8 mouse cellular contexts compared by ENCODE assay signal in the genomic region with DNA sequence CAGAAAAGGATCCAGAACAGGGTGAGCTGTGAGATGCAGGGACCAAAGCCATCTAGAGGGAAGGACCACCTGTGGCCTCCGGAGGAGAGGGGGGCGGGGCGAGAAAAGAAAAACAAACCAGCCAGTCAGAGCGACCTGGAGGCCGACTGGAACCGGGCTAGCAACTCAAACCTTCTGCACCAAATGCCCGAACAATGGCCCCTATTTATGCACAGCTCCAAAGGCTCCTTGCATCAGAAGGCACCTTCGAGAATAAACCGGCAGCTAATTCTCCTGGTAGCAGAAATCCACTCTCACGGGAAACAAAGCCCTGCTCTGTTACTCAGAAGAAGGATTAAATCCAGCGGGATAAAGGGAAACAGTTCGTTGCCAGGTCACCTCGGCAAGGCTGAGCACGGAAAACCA. TPM values are rescaled to one million over a fixed set of nuclear protein-coding genes. Genes with fewer than 3 reads are reported as not detected.
DNase-seq lines count a peak whose midpoint lies in the region; ATAC-seq and TF ChIP-seq lines count a peak whose summit lies in the region.

No protein-coding gene starts in this region.

- under 1% methylated on average over 14 of the region's 14 CpGs for WGBS in embryonic facial prominence, embryonic 10.5 days
- WGBS in heart, embryonic 16.5 days, result 8% methylated on average over 14 of the region's 14 CpGs
- WGBS in midbrain, embryonic 13.5 days, result under 1% methylated on average over 14 of the region's 14 CpGs

- H3K9ac ChIP-seq in heart, embryonic 16.5 days (ENCODE audit: low read length), result peak overlapping the region; percentile 71
- 0 out of 2 replicates have a peak overlapping the region, but pooled peaks have one; percentile 30 for H3K9ac ChIP-seq in midbrain, embryonic 13.5 days (replicated peaks)

- H3K4me1 ChIP-seq in E14TG2a.4 (replicated peaks; ENCODE audit: low read depth, low read length) (peaks cover 97% of the 10 kb centered on the region), G1E (ENCODE audit: insufficient read depth, low read depth, low read length) (peaks cover 88% of the 10 kb centered on the region)
- H3K4me1 ChIP-seq in embryonic facial prominence, embryonic 10.5 days, result peaks cover 77% of the 10 kb centered on the region
- peaks cover 22% of the 10 kb centered on the region for H3K4me1 ChIP-seq in heart, embryonic 16.5 days (ENCODE audit: control insufficient read depth, insufficient read depth, low read length)
- H3K4me1 ChIP-seq in midbrain, embryonic 13.5 days (replicated peaks), result peaks cover 65% of the 10 kb centered on the region

- H3K9me3 ChIP-seq in E14TG2a.4 (ENCODE audit: low read length) (no peaks in the 10 kb centered on the region), G1E (replicated peaks) (no peaks in the 10 kb centered on the region)
- H3K9me3 ChIP-seq in embryonic facial prominence, embryonic 10.5 days, result no peaks in the 10 kb centered on the region
- H3K9me3 ChIP-seq in heart, embryonic 16.5 days (replicated peaks; ENCODE audit: control insufficient read depth, low read length), result no peaks in the 10 kb centered on the region
- H3K9me3 ChIP-seq in midbrain, embryonic 13.5 days, result no peaks in the 10 kb centered on the region

- H3K4me3 ChIP-seq in E14TG2a.4 (replicated peaks; ENCODE audit: low read length) (peak overlapping the region; percentile 67), G1E (ENCODE audit: low read depth, low read length) (peak overlapping the region; percentile 13; the same call in 1 of the 2 replicates)
- H3K4me3 ChIP-seq in embryonic facial prominence, embryonic 10.5 days, result peak overlapping the region; percentile 41
- H3K4me3 ChIP-seq in heart, embryonic 16.5 days (ENCODE audit: low read length), result peak overlapping the region; percentile 45
- peak overlapping the region; percentile 23 for H3K4me3 ChIP-seq in midbrain, embryonic 13.5 days (replicated peaks)

- no peak for ATAC-seq in G1E (ENCODE audit: extremely low read depth, insufficient number of reproducible peaks, low FRiP score, poor library complexity, severe bottlenecking)
- no peak for ATAC-seq in heart, embryonic 16.5 days (replicated peaks; ENCODE audit: extremely low read depth, insufficient read depth, low FRiP score)
- ATAC-seq in midbrain, embryonic 13.5 days, result peak; percentile 78

- peak overlapping the region; percentile 76 for H3K27ac ChIP-seq in embryonic facial prominence, embryonic 10.5 days (replicated peaks)
- peak overlapping the region; percentile 54; the same call in 1 of the 2 replicates for H3K27ac ChIP-seq in heart, embryonic 16.5 days (ENCODE audit: low read length)
- peak overlapping the region; percentile 81 for H3K27ac ChIP-seq in midbrain, embryonic 13.5 days

- H3K27me3 ChIP-seq in E14TG2a.4 (ENCODE audit: insufficient read depth, low read length) (no peaks in the 10 kb centered on the region), G1E (ENCODE audit: insufficient read depth, low read length) (no peaks in the 10 kb centered on the region)
- no peaks in the 10 kb centered on the region for H3K27me3 ChIP-seq in embryonic facial prominence, embryonic 10.5 days (replicated peaks; ENCODE audit: low read depth, poor library complexity, severe bottlenecking)
- H3K27me3 ChIP-seq in heart, embryonic 16.5 days (ENCODE audit: control insufficient read depth, insufficient read depth, low read length), result no peaks in the 10 kb centered on the region
- no peaks in the 10 kb centered on the region for H3K27me3 ChIP-seq in midbrain, embryonic 13.5 days

- TF ChIP-seq CTCF in E14TG2a.4 (conservative IDR thresholded peaks at IDR 0.05; ENCODE audit: low read length) (no peak), G1E (IDR thresholded peaks at IDR 0.05; ENCODE audit: low read depth, low read length) (no peak)

- no peak for DNase-seq in G1E (ENCODE audit: low spot score)
- DNase-seq in embryonic facial prominence, embryonic 10.5 days (ENCODE audit: low spot score), result peak; percentile 88
- DNase-seq in layer of hippocampus, postnatal 10 days (ENCODE audit: low spot score in 2 of 2), result peak; percentile 60 to 72
- peak; percentile 66 to 75 for DNase-seq in thymus, postnatal 10 days (ENCODE audit: low spot score in 2 of 2)
- DNase-seq in MN1 (ENCODE audit: low spot score), result no peak

- peak overlapping the region; percentile 71 for H3K4me2 ChIP-seq in heart, embryonic 16.5 days (ENCODE audit: low read depth, low read length)
- peak overlapping the region; percentile 49 for H3K4me2 ChIP-seq in midbrain, embryonic 13.5 days (replicated peaks)

- H3K36me3 ChIP-seq in E14TG2a.4 (ENCODE audit: insufficient read depth, low read length), result no peaks in the 10 kb centered on the region
- peaks cover 22% of the 10 kb centered on the region for H3K36me3 ChIP-seq in G1E (replicated peaks)
- peaks cover 2% of the 10 kb centered on the region; the same call in 1 of the 2 replicates for H3K36me3 ChIP-seq in embryonic facial prominence, embryonic 10.5 days (replicated peaks)
- no peaks in the 10 kb centered on the region for H3K36me3 ChIP-seq in heart, embryonic 16.5 days (ENCODE audit: control insufficient read depth, insufficient read depth)
- no peaks in the 10 kb centered on the region for H3K36me3 ChIP-seq in midbrain, embryonic 13.5 days

RNA-seq across cellular contexts. Expression of gene Pitpnc1, which starts 57.2 kb away (rescaled TPM):
- total RNA-seq in G1E (2014; fragmentation: Nextera tagmentation), result 53.5 and 54.8 TPM in 2 replicates
- 27.9 and 31.5 TPM in 2 replicates for total RNA-seq in G1E (2017)
- polyA plus RNA-seq in G1E (2012), result 9.9 and 10.1 TPM in 2 replicates
- 37.1 and 42.5 TPM in 2 replicates for polyA plus RNA-seq in embryonic facial prominence, embryonic 10.5 days (2016; fragmentation: Nextera tagmentation; extraction: Ambion mirVana)
- polyA plus RNA-seq in heart, embryonic 16.5 days (2015; fragmentation: Nextera tagmentation; extraction: Ambion mirVana), result 19.1 and 20.8 TPM in 2 replicates
- 10 to 100 TPM; 60.3 to 65.2 TPM for total RNA-seq in layer of hippocampus, postnatal 10 days (2021)
- polyA plus RNA-seq in midbrain, embryonic 13.5 days (2015; fragmentation: Nextera tagmentation; extraction: Ambion mirVana), result 35.0 and 36.7 TPM in 2 replicates

Comparison
In these comparisons a context has a peak if more than half of its experiments do, and no peak if none do; other contexts are left out.
1. H3K4me3 ChIP-seq: peak in every context shown above with its lines; median percentile 67 in E14TG2a.4; 45 in heart, embryonic 16.5 days; 41 in embryonic facial prominence, embryonic 10.5 days; 23 in midbrain, embryonic 13.5 days; 13 in G1E.
2. DNase-seq: peak in embryonic facial prominence, embryonic 10.5 days (single experiment), layer of hippocampus, postnatal 10 days (2 of 2) and thymus, postnatal 10 days (2 of 2); none in G1E (single experiment) and MN1 (single experiment).
3. Peak in every context shown above with its lines, with median percentiles within 50 percentile points of each other: H3K27ac ChIP-seq.